Mouse (Mus musculus) embryonic fibroblast, embryonic 13.5 days (primary cell): ENCODE data around the gene 1700020D05Rik. TPM values are rescaled to one million over a fixed set of nuclear protein-coding genes. Genes with fewer than 3 reads are reported as not detected.
A peak's percentile ranks its signal among the peaks of the same experiment; 100 is the strongest.

Experiments
- H3K27ac ChIP-seq: 2 replicates; pipeline ENCODE4 v1.5.1; 2012; ENCODE audit warnings: low read length, control low read depth, inconsistent platforms; ENCODE audit not compliant: insufficient read depth
- H3K4me1 ChIP-seq: 2 replicates; pipeline ENCODE4 v1.6.1; 2011; ENCODE audit warnings: low read length; ENCODE audit not compliant: control insufficient read depth, insufficient read depth
- H3K4me3 ChIP-seq: 2 replicates; pipeline ENCODE4 v1.5.1; 2011; ENCODE audit warnings: mild to moderate bottlenecking, control low read depth, low read length; ENCODE audit not compliant: insufficient read depth
- CTCF ChIP-seq: IDR thresholded peaks from 2 replicates; pipeline ENCODE4 v1.5.1; 2011; ENCODE audit warnings: mild to moderate bottlenecking, control low read depth, low read length, moderate library complexity, borderline replicate concordance; ENCODE audit not compliant: insufficient read depth
- POLR2A ChIP-seq: IDR thresholded peaks from 2 replicates; pipeline ENCODE4 v1.6.1; 2011; ENCODE audit warnings: low read depth, mild to moderate bottlenecking, control low read depth, low read length, moderate library complexity
- polyA plus RNA-seq: library from polyadenylated mRNA; stranded (reverse); fragments of >200 nt; gene quantifications from 2 replicates; pipeline ENCODE4 v1.2.4, GENCODE M21; 2011; ENCODE audit warnings: low read depth; ENCODE audit not compliant: missing spikeins, insufficient read length

The 1700020D05Rik gene
- polyA plus RNA-seq, 1 experiment: 1.4 TPM

DNA sequence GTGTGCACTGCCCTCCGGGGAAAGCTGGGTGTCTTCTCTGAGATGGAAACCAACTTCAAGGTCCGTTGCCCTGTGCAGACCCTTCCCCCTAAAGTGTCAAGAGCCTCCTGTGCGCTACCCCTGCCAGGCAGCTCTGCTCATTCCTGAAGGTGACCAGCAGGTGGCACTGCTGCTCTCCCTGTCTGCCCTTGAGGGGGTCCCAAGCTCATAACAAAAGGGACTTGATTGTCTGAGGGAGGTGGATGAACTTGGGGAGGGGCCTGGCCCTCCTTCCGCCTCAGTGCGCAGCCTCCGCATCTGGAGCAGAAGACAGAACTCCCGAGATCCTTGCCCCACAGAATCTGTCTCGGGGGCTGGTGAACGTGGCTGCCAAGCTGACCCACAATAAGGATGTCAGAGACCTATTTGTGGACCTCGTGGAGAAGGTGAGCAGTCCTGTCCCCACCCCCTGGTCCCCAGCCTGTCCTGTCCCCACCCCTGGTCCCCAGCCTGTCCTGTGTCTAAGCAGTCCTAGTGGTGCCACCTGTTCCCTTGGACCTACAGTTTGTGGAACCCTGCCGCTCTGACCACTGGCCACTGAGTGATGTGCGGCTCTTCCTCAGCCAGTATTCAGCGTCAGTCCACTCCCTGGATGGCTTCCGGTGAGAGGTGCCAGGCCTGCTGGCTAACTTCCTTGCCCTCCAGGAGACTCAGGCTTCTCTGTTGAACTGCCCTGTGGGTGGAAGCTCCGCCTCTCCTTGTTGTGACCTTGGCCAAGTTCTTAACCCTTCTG, 39.6 kb downstream of the 1700020D05Rik start:
- no peak overlapping the region for H3K27ac ChIP-seq
- peaks cover 9% of the 10 kb centered on the region; the same call in 1 of the 2 replicates for H3K4me1 ChIP-seq
- H3K4me3 ChIP-seq: no peak overlapping the region
- no peak for TF ChIP-seq POLR2A
- TF ChIP-seq CTCF: peak; percentile 94

DNA sequence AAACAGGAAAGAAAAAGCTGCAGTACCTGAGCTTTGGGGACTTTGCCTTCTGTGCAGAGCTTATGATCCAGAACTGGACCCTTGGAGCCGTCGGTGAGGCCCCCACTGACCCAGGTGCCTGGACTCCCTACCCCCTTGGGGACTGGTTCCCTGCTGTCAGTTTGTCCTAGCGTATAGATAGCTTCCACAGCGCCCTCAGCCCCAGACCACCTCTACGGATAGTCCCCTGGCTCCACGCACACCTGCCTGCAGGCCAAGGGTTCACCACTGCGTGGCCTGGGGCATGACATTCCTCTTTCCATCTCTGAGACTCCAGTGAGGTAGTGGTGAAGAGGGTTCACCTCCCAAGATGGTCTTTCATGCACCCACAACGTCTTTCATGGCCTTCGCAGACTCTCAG, 40.4 kb downstream of the 1700020D05Rik start:
- TF ChIP-seq POLR2A (no peak), CTCF (no peak)
- peaks cover 12% of the 10 kb centered on the region for H3K4me1 ChIP-seq
- no peak overlapping the region for H3K27ac ChIP-seq
- H3K4me3 ChIP-seq: no peak overlapping the region

DNA sequence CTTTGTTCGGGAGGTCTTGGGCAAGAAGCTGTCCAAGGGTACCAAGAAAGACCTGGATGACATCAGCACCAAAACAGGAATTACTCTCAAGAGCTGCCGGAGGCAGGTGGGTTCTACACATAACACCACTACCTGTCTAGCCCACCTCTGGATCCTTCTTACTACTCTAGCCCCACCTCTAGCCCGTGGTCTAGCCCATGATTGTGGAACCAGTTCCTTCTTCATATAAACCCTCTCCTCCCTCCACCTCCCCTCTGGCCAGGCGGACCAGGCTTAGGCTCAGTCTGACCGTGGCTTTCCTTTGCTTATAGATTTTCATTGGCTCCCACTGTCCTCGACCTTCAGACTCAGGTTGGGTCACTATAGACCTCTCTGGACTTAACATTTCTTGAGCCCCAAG, 42.2 kb downstream of the 1700020D05Rik start:
- no peak for TF ChIP-seq CTCF
- TF ChIP-seq POLR2A: no peak
- H3K4me3 ChIP-seq: peak overlapping the region; percentile 84
- H3K27ac ChIP-seq: no peak overlapping the region
- peaks cover 14% of the 10 kb centered on the region; the same call in 1 of the 2 replicates for H3K4me1 ChIP-seq

DNA sequence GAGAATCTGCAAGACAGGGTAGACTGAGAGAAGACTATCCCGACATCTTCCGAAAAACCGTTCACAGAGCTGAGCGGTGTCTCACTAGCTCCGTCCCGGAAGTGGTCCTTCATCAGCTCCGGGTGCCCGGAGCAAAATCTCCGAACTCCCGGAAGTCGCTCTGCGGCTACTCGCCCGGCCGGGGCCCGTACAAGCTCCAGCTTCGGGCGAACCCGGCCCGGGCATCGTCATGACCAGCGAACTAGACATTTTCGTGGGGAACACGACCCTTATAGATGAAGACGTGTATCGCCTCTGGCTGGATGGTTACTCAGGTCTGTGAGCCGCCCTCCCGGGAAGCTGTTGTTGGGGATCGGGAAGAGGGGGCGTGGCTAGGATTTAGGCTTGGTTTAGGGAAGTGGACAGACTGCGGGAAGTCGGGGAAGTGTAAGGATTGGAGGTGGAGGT, 43.1 kb downstream of the 1700020D05Rik start, which contains the start of gene Fibp:
Fibp (plus strand) TSS at position 151 of the 447 bp plus-strand sequence.
- no peak for TF ChIP-seq CTCF
- peak; percentile 85 for TF ChIP-seq POLR2A
- Histone ChIP-seq H3K27ac (peak within 1 kb of the TSS; percentile 82), H3K4me1 (peaks cover 16% of the 10 kb centered on the region; the same call in 1 of the 2 replicates), H3K4me3 (peak within 1 kb of the TSS; percentile 84)

DNA sequence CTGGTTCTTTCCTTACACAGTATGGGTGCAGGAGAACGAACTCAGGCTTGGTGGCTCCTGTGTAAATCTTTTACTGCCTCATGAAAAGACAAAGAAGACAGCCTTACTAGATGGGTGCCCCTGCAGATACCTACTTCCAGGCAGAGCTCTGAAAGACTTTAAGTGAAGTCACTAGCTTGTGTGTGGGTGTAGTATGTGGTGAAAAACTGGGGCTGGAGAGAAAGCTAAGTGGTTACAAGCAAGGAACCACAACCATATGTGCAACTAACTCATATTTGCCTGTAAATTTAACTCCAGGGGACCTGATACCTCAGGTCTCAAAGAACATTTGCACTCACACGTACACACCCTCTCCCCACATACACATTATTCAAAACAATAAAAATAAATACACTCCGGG, 43.7 kb downstream of the 1700020D05Rik start:
- Histone ChIP-seq H3K4me1 (peaks cover 20% of the 10 kb centered on the region; the same call in 1 of the 2 replicates), H3K4me3 (peak overlapping the region; percentile 84; the same call in 1 of the 2 replicates), H3K27ac (peak overlapping the region; percentile 82; the same call in 1 of the 2 replicates)
- TF ChIP-seq POLR2A (0 out of 2 replicates have a peak, but pooled peaks have one; percentile 20), CTCF (no peak)

DNA sequence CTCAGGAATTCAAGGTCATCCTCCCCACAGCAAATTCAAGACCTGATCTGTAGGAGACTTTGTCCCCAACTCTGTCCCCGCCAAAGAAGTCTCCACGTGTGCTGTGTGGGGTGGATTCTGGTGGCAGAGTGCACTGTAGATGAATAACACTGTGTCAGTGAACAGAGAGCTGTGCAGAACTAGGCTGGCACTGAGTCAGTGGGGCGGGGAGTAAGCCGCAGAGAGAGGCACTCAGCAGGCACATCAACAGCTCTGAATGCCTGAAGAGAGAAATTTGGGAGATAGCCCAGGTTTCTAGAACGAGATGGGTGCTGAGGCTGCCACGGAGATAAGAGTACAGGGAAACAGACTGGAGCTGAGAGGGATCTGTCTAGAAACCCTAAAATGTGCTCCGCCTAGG, 44.6 kb downstream of the 1700020D05Rik start:
- no peak overlapping the region for H3K27ac ChIP-seq
- H3K4me1 ChIP-seq: peaks cover 21% of the 10 kb centered on the region; the same call in 1 of the 2 replicates
- TF ChIP-seq CTCF (no peak), POLR2A (no peak)
- no peak overlapping the region for H3K4me3 ChIP-seq

DNA sequence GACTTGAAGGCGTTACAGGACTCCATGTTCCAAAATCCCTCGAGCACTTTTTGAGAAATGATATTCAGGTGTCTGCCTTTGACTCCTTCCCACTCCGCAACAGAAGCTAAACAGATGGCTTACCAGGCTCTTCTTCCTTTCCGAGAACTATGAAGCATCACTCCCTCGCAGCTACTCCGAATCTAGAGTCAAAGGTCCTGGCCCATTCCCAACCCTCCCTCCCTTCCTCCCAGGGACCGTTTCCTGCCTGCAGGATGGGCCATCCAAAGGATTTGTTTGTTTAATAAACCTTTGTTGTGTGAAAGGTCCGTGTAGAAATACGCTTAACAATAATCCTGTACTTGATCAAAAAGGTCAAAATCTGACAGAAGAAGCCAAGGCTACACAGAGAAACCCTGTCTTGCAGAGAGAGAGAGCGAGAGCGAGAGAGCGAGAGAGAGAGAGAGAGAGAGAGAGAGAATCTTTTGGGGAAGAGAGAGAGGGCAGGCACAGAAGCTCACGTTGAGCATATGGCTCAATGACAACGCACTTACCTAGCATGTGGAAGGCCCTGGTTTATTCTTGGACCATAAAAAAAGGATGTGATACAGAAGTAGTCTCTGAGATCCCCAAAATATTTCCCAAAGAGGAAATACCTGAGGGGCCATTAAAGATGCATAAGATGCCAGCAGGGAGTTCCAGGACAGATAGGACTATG, 45.7 kb downstream of the 1700020D05Rik start, which contains the start of gene Ccdc85b:
Ccdc85b (minus strand) TSS at position 149 of the 697 bp plus-strand sequence.
- H3K4me3 ChIP-seq: peak within 1 kb of the TSS; percentile 70
- H3K4me1 ChIP-seq: peaks cover 21% of the 10 kb centered on the region; the same call in 1 of the 2 replicates
- TF ChIP-seq CTCF: no peak
- no peak for TF ChIP-seq POLR2A
- peak within 1 kb of the TSS; percentile 66 for H3K27ac ChIP-seq

DNA sequence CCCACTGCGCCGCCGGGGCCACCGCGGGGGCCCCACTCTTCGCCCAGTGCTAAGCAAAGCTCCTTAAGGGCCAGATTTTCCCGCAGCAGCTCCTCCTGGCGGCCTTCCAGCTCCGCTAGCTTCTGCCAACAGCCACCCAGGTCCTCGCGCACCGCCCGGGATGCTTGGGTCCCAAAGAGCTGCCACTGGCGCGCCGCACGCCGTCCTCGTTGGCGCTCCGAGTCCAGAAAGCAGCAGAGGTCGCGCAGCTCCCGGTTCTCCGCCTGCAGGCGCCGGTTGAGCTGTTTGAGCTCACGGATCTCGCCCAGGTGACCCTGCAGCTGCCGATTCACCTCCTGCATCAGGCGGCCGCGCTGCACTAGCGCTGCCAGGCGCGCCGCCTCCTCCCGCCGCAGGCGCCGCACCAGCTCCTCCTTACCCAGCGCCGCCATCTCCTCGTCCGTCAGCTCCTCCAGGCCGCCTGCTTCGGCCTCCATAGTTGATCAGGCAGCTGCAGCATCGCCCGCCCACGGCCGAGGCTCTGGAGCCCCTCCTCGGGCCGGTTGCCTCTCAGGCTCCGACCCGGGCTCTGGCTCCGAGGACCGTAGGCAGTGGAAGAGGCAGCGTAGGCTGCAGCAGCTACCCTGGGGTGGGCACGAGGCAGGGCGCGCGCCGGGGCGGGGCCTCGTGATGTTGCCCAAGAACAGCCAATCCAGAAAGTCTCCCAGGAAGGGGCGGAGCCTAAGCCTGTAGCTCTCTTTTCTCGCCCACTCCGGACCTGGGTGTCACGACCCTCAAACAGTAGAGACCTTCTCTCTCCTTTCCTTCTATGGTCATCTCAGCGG, 46.5 kb downstream of the 1700020D05Rik start:
- H3K4me1 ChIP-seq: peaks cover 21% of the 10 kb centered on the region; the same call in 1 of the 2 replicates
- TF ChIP-seq POLR2A (peak; percentile 95), CTCF (no peak)
- peak overlapping the region; percentile 66 for H3K27ac ChIP-seq
- H3K4me3 ChIP-seq: peak overlapping the region; percentile 70
